Mouse (Mus musculus): ENCODE data around the gene Mrpl10. TPM values are rescaled to one million over a fixed set of nuclear protein-coding genes. Genes with fewer than 3 reads are reported as not detected.

Mrpl10 gene
- total and polyA plus RNA-seq, 3 experiments, result 104 to 132 (median 119) TPM

DNA sequence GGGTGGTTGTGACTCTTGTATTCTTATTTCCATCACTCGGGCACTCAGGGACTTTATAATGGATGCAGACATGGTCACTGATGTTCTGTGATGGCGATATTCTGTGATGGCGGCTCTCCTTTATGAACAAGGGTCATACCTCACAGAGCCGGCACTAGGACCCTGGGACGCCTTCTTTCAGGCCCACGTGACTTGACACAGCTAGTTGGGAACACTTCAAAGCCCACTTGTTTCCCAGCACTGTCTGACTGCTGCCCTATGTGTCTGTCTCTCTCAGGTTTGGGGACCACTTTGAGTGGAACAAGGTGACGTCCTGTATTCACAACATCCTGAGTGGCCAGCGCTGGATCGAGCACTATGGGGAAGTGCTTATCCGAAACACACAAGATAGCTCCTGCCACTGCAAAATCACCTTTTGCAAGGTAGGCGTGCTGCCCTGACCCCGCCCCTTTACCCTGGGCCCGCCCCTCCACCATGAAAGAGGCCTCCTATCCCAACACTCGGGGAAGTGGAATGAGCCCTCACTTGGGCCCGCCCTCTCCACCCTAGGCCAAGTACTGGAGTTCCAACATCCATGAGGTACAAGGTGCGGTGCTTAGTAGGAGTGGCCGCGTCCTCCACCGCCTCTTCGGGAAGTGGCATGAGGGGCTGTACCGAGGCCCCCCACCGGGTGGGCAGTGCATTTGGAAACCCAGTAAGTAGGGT, 25.4 kb downstream of the Mrpl10 start:
- TF ChIP-seq JUN (IDR thresholded peaks at IDR 0.05; ENCODE audit: insufficient read depth, low read depth, low read length), result no peak
- TF ChIP-seq TCF12 (IDR thresholded peaks at IDR 0.05; ENCODE audit: low read depth, low read length), result no peak
- TF ChIP-seq RAD21 (IDR thresholded peaks at IDR 0.05; ENCODE audit: low read depth, low read length), result no peak
- TF ChIP-seq MYC (IDR thresholded peaks at IDR 0.05; ENCODE audit: low read depth, low read length), result no peak
- TF ChIP-seq MXI1 (IDR thresholded peaks at IDR 0.05; ENCODE audit: low read depth, low read length), result no peak
- no peak for TF ChIP-seq TBP (conservative IDR thresholded peaks at IDR 0.05; ENCODE audit: low read depth, low read length)
- no peak for TF ChIP-seq E2F4 (IDR thresholded peaks at IDR 0.05; ENCODE audit: insufficient replicate concordance, low read depth, low read length)
- no peak for TF ChIP-seq GABPA (IDR thresholded peaks at IDR 0.05; ENCODE audit: insufficient replicate concordance, low read depth, low read length)
- no peak for TF ChIP-seq SIN3A (IDR thresholded peaks at IDR 0.05; ENCODE audit: low read length)
- no peak for TF ChIP-seq ETS1 (conservative IDR thresholded peaks at IDR 0.05; ENCODE audit: low read depth, low read length)
- Histone ChIP-seq H3K4me2 (ENCODE audit: insufficient read depth, low read depth, poor library complexity, severe bottlenecking) (no peak overlapping the region), H3K27ac (ENCODE audit: insufficient read depth, low read depth) (no peak overlapping the region), H3K9ac (ENCODE audit: insufficient read depth, low read depth) (no peak overlapping the region), H3K79me2 (replicated peaks; ENCODE audit: control insufficient read depth, extremely low read depth, insufficient read depth, poor library complexity, severe bottlenecking) (no peaks in the 10 kb centered on the region), H3K4me3 (replicated peaks in 1 of 3; ENCODE audit: low read depth in 2 of 3, low read length in 2 of 3, poor library complexity in 1 of 3) (no peak overlapping the region), H3K9me3 (replicated peaks; ENCODE audit: low read length) (no peaks in the 10 kb centered on the region), H3K36me3 (replicated peaks in 1 of 2; ENCODE audit: control insufficient read depth in 1 of 2, insufficient read depth in 1 of 2, low read length in 1 of 2) (peaks cover 38 to 86% of the 10 kb centered on the region in 2 experiments), H3K4me1 (ENCODE audit: control insufficient read depth in 1 of 2, insufficient read depth in 2 of 2) (no peaks in the 10 kb centered on the region), H3K27me3 (replicated peaks) (no peaks in the 10 kb centered on the region)
- DNase-seq (ENCODE audit: extremely low read depth), result no peak
- in situ Hi-C loops (cut with MboI; ENCODE audit: low pct_ligation_motif_present, low pct_unique_long_range_greater_than_20kb, low sequenced_read_pairs), result loop anchor here (5.0 kb wide), 1 partner anchor 95 kb away; no protein-coding TSS in a partner anchor
- dilution Hi-C loops (cut with MboI; ENCODE audit: extremely low pct_ligation_motif_present, extremely low pct_unique_long_range_greater_than_20kb, low sequenced_read_pairs), result no loop called here

DNA sequence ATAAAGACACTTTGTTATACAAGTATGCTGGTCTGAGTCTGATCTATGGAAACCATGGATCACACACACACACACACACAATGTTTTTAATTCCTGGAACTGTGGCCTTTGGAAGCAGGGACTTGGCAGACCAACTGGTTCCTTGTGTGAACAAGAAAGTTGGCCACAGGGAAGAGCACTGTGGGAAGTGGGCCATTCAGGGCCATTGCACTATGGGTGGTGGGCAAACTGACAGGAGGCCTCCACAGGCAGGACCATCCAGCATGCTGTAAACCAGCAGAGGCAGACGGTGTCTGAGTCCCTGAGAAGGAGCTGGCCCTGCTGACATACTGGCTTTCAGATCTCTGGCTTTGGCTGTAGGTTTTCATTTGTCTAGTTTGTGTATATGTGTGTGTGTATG, 28.0 kb downstream of the Mrpl10 start:
- DNase-seq (ENCODE audit: extremely low read depth), result no peak
- Histone ChIP-seq H3K9me3 (replicated peaks; ENCODE audit: low read length) (no peaks in the 10 kb centered on the region), H3K79me2 (replicated peaks; ENCODE audit: control insufficient read depth, extremely low read depth, insufficient read depth, poor library complexity, severe bottlenecking) (no peaks in the 10 kb centered on the region), H3K4me1 (ENCODE audit: control insufficient read depth in 1 of 2, insufficient read depth in 2 of 2) (no peaks in the 10 kb centered on the region), H3K36me3 (replicated peaks in 1 of 2; ENCODE audit: control insufficient read depth in 1 of 2, insufficient read depth in 1 of 2, low read length in 1 of 2) (peaks cover 36 to 62% of the 10 kb centered on the region in 2 experiments), H3K4me3 (replicated peaks in 1 of 3; ENCODE audit: low read depth in 2 of 3, low read length in 2 of 3, poor library complexity in 1 of 3) (no peak overlapping the region), H3K27ac (ENCODE audit: insufficient read depth, low read depth) (no peak overlapping the region), H3K27me3 (replicated peaks) (no peaks in the 10 kb centered on the region), H3K9ac (ENCODE audit: insufficient read depth, low read depth) (no peak overlapping the region), H3K4me2 (ENCODE audit: insufficient read depth, low read depth, poor library complexity, severe bottlenecking) (no peak overlapping the region)
- TF ChIP-seq CHD2 (IDR thresholded peaks at IDR 0.05; ENCODE audit: low read length) (no peak), MAZ (IDR thresholded peaks at IDR 0.05; ENCODE audit: low read depth, low read length) (no peak), ZKSCAN1 (IDR thresholded peaks at IDR 0.05; ENCODE audit: borderline replicate concordance, low read depth, low read length) (no peak), BHLHE40 (IDR thresholded peaks at IDR 0.05; ENCODE audit: low read depth, low read length) (no peak), KAT2A (IDR thresholded peaks at IDR 0.05; ENCODE audit: insufficient replicate concordance, low read length) (no peak), RAD21 (IDR thresholded peaks at IDR 0.05; ENCODE audit: low read depth, low read length) (no peak), UBTF (IDR thresholded peaks at IDR 0.05; ENCODE audit: low read depth, low read length) (no peak), CHD1 (IDR thresholded peaks at IDR 0.05; ENCODE audit: low read depth, low read length) (no peak), ZNF384 (IDR thresholded peaks at IDR 0.05; ENCODE audit: low read depth, low read length) (no peak), EP300 (IDR thresholded peaks at IDR 0.05; ENCODE audit: low read length) (no peak), ELF1 (IDR thresholded peaks at IDR 0.05; ENCODE audit: low read depth, low read length) (no peak), NRF1 (IDR thresholded peaks at IDR 0.05; ENCODE audit: low read depth, low read length) (no peak)
- in situ Hi-C loops (cut with MboI; ENCODE audit: low pct_ligation_motif_present, low pct_unique_long_range_greater_than_20kb, low sequenced_read_pairs), result loop anchor here (5.0 kb wide), 1 partner anchor 93 kb away; no protein-coding TSS in a partner anchor
- dilution Hi-C loops (cut with MboI; ENCODE audit: extremely low pct_ligation_motif_present, extremely low pct_unique_long_range_greater_than_20kb, low sequenced_read_pairs), result no loop called here
